ENCODE assay signal across 9 mouse cellular contexts in the genomic region with DNA sequence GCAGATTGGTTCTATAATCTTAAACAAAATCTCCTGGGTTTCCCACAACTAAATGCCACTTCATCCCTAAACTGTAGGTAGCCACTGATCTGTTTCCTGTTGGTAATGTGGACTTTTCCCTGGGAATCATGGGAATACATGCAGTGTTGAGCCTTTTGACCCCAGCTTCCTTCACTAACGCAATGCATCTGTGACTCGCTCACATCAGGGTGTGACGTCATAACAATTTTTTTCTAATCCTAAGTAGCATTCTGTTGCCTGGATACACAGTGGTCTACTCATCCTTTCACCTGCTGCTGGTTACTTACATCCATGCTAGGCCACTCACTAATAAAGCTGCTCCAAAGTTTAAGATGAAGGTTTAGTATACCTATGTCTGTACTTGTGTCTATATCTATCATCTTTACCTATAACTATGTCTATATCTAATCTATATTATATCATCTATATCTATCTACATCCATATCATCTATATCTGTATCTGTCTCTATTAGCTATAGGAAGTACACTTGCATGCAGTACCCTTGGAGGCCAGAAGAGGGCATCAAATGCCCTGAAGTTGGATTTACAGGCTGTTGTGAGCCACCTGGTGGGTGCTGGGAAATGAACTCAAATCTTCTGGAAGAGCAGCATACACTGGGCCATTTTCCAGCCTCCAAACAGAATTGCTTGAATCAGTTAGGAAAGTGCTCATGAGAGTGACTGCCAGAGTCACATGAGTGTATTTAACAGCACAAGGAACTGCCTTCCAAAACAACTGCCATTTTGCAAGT.
DNase-seq lines count a peak whose midpoint lies in the region; ATAC-seq and TF ChIP-seq lines count a peak whose summit lies in the region.
"Had no signal": no experiment of that assay in that cellular context is flagged by ENCODE, and none has a peak within 500 bp of the region (broad histone marks: within the 10 kb centered on the region; RNA-seq: fewer than 3 reads in every experiment).

No protein-coding gene starts in this region.

- 0 out of 2 replicates have a peak, but pooled peaks cover 2% of the 10 kb centered on the region for H3K9me3 ChIP-seq in neural tube, embryonic 15.5 days (replicated peaks)

- POLR2A ChIA-PET in Patski (lab: Charles Lee), result no interaction called here

- no peak overlapping the region for H3K4me3 ChIP-seq in neural tube, embryonic 15.5 days (replicated peaks)
- H3K4me3 ChIP-seq: limb, embryonic 12.5 days had no signal

- peak; percentile 15 to 37 for DNase-seq in cerebellum, postnatal 14 days
- DNase-seq in cerebellum, adult 11-12 months, result no peak
- DNase-seq in 3134 (ENCODE audit: extremely low read depth, insufficient read length, low spot score), result peak; percentile 22
- DNase-seq in Patski (ENCODE audit: low read depth, low spot score), result no peak
- DNase-seq in lung, postnatal 36 days, result peak; percentile 58
- no peak for DNase-seq in embryo, embryonic 10 days (ENCODE audit: low spot score)

- no peaks in the 10 kb centered on the region for H3K27me3 ChIP-seq in Patski
- H3K27me3 ChIP-seq in neural tube, embryonic 15.5 days (replicated peaks), result no peaks in the 10 kb centered on the region
- H3K27me3 ChIP-seq: limb, embryonic 12.5 days had no signal

- H3K9ac ChIP-seq in neural tube, embryonic 15.5 days (replicated peaks), result no peak overlapping the region
- H3K9ac ChIP-seq: limb, embryonic 12.5 days had no signal

- no peaks in the 10 kb centered on the region for H3K36me3 ChIP-seq in neural tube, embryonic 15.5 days
- H3K36me3 ChIP-seq: limb, embryonic 12.5 days had no signal

- no peaks in the 10 kb centered on the region for H3K4me1 ChIP-seq in neural tube, embryonic 15.5 days

- H3K4me2 ChIP-seq in neural tube, embryonic 15.5 days, result no peak overlapping the region
- H3K4me2 ChIP-seq: limb, embryonic 12.5 days had no signal

- TF ChIP-seq CTCF in Patski (IDR thresholded peaks at IDR 0.05), result peak; percentile 89

- in situ Hi-C loops in Patski (cut with MboI; ENCODE audit: low pct_unique_long_range_greater_than_20kb), result loop anchor here (5.0 kb wide), 1 partner anchor 345 kb away; no protein-coding TSS in a partner anchor

- no peak for ATAC-seq in Patski
- no peak for ATAC-seq in neural tube, embryonic 15.5 days (ENCODE audit: low FRiP score)
- ATAC-seq in monocyte, adult 5-6 weeks (replicated peaks; ENCODE audit: insufficient number of reproducible peaks, low FRiP score, low TSS enrichment, poor library complexity, severe bottlenecking), result no peak

- no peak overlapping the region for H3K27ac ChIP-seq in neural tube, embryonic 15.5 days (replicated peaks)
- H3K27ac ChIP-seq: limb, embryonic 12.5 days had no signal

- 86% methylated on average over 3 of the region's 3 CpGs for WGBS in neural tube, embryonic 15.5 days

- CTCF ChIA-PET in Patski (lab: Charles Lee), result interaction anchor here (0.6 to 1.6 kb wide), 12 partner anchors 69 to 363 kb away, joined by 3 to 10 read pairs (median 4); no protein-coding TSS in a partner anchor

Comparison
In these comparisons a context has a peak if more than half of its experiments do, and no peak if none do; other contexts are left out.
1. DNase-seq: peak in cerebellum, postnatal 14 days (2 of 2), 3134 (single experiment) and lung, postnatal 36 days (single experiment); none in cerebellum, adult 11-12 months (single experiment), Patski (single experiment) and embryo, embryonic 10 days (single experiment).